Mouse (Mus musculus): Measurements from ENCODE around the gene Uck2. TPM values are rescaled to one million over a fixed set of nuclear protein-coding genes. Genes with fewer than 3 reads are reported as not detected.

The Uck2 gene
- polyA plus RNA-seq, 1 experiment from 2014 or later, result 10.8 TPM

DNA sequence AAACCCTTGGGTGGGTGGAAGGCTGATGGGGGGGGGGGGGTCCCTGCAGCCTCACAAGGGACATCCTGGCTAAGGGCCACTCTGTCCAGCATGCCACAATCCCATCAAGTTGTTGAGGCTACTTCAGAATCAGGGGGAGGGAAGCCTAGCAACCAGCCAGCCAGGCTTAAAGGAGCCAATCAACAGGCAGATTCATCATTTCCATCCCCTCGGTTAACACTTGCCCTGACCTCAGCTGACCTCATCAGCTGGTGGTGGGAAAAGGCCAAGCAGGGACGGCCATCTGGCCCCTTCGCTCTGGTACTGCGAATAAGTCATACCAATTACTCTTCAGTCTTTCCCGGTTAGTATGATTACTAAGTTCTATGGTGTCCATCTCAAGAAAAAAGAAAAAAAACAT lies 44.8 kb downstream of the Uck2 start:
- TF ChIP-seq CTCF (IDR thresholded peaks at IDR 0.05; ENCODE audit: low read depth), result no peak
- H3K4me1 ChIP-seq (replicated peaks; ENCODE audit: control insufficient read depth, insufficient read depth, low read length), result no peaks in the 10 kb centered on the region
- 67% methylated on average over 5 of the region's 5 CpGs for WGBS

GRCm38 (mm10) chr1:167239916-167240315 lies 45.2 kb downstream of the Uck2 start:
- no peak overlapping the region for H3K27ac ChIP-seq (ENCODE audit: low read depth, low read length)
- H3K4me2 ChIP-seq (replicated peaks; ENCODE audit: low read depth), result no peak overlapping the region
- H3K4me1 ChIP-seq (replicated peaks; ENCODE audit: control insufficient read depth, insufficient read depth, low read length), result no peaks in the 10 kb centered on the region
- H3K36me3 ChIP-seq (ENCODE audit: control insufficient read depth, insufficient read depth), result peaks cover 4% of the 10 kb centered on the region; the same call in 1 of the 2 replicates
- no peaks in the 10 kb centered on the region for H3K27me3 ChIP-seq (replicated peaks; ENCODE audit: control insufficient read depth, insufficient read depth, low read length)
- WGBS, result 83% methylated on average over 12 of the region's 12 CpGs
- no peak for ATAC-seq
- H3K9me3 ChIP-seq (ENCODE audit: control insufficient read depth), result no peaks in the 10 kb centered on the region
- TF ChIP-seq CTCF (IDR thresholded peaks at IDR 0.05; ENCODE audit: low read depth), result no peak
- no peak overlapping the region for H3K4me3 ChIP-seq (ENCODE audit: low read depth, low read length)
- H3K9ac ChIP-seq (ENCODE audit: low read depth, low read length), result no peak overlapping the region

More for the DNA sequence above, 44.8 kb downstream of the Uck2 start:
- Histone ChIP-seq H3K9me3 (ENCODE audit: control insufficient read depth) (no peaks in the 10 kb centered on the region), H3K27ac (ENCODE audit: low read depth, low read length) (no peak overlapping the region), H3K9ac (ENCODE audit: low read depth, low read length) (no peak overlapping the region), H3K4me3 (ENCODE audit: low read depth, low read length) (no peak overlapping the region), H3K36me3 (ENCODE audit: control insufficient read depth, insufficient read depth) (no peaks in the 10 kb centered on the region; the same call in 1 of the 2 replicates), H3K27me3 (replicated peaks; ENCODE audit: control insufficient read depth, insufficient read depth, low read length) (no peaks in the 10 kb centered on the region), H3K4me2 (replicated peaks; ENCODE audit: low read depth) (no peak overlapping the region)
- no peak for ATAC-seq

DNA sequence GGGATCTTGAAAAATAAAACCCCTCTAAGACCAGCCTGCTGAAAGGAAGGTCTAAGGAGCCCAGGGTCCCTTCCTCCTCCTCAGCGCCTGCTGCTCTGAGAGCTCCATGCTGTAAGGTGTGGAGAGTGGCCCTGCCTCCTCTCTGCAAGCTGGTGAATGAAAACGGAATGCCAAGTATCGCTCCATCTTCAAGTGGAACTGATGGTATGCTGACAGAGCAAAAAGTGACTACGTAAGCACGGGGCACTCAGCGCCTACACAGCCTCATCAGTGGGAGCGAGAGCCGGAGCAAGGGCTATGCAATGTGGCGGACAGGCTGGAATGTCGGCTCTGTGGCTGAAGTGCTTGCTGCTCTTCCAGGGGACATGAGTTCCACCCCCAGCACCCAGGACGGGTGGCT lies 47.3 kb downstream of the Uck2 start:
- no peaks in the 10 kb centered on the region for H3K4me1 ChIP-seq (replicated peaks; ENCODE audit: control insufficient read depth, insufficient read depth, low read length)
- H3K9me3 ChIP-seq (ENCODE audit: control insufficient read depth), result no peaks in the 10 kb centered on the region
- 83% methylated on average over 11 of the region's 11 CpGs for WGBS
- no peak overlapping the region for H3K9ac ChIP-seq (ENCODE audit: low read depth, low read length)
- H3K36me3 ChIP-seq (ENCODE audit: control insufficient read depth, insufficient read depth), result peaks cover 9% of the 10 kb centered on the region; the same call in 1 of the 2 replicates
- H3K27me3 ChIP-seq (replicated peaks; ENCODE audit: control insufficient read depth, insufficient read depth, low read length), result no peaks in the 10 kb centered on the region
- no peak overlapping the region for H3K27ac ChIP-seq (ENCODE audit: low read depth, low read length)
- no peak for TF ChIP-seq CTCF (IDR thresholded peaks at IDR 0.05; ENCODE audit: low read depth)
- no peak overlapping the region for H3K4me2 ChIP-seq (replicated peaks; ENCODE audit: low read depth)
- no peak overlapping the region for H3K4me3 ChIP-seq (ENCODE audit: low read depth, low read length)
- ATAC-seq, result no peak

- ATAC-seq, result no peak
- H3K27ac ChIP-seq (ENCODE audit: low read depth, low read length), result no peak overlapping the region
- no peaks in the 10 kb centered on the region for H3K27me3 ChIP-seq (replicated peaks; ENCODE audit: control insufficient read depth, insufficient read depth, low read length)
- H3K4me3 ChIP-seq (ENCODE audit: low read depth, low read length), result no peak overlapping the region
- WGBS, result 58% methylated on average over 8 of the region's 8 CpGs
- H3K9me3 ChIP-seq (ENCODE audit: control insufficient read depth), result no peaks in the 10 kb centered on the region
- no peak overlapping the region for H3K4me2 ChIP-seq (replicated peaks; ENCODE audit: low read depth)
- H3K9ac ChIP-seq (ENCODE audit: low read depth, low read length), result no peak overlapping the region
- H3K4me1 ChIP-seq (replicated peaks; ENCODE audit: control insufficient read depth, insufficient read depth, low read length), result no peaks in the 10 kb centered on the region
- H3K36me3 ChIP-seq (ENCODE audit: control insufficient read depth, insufficient read depth), result peaks cover 9% of the 10 kb centered on the region; the same call in 1 of the 2 replicates
- no peak for TF ChIP-seq CTCF (IDR thresholded peaks at IDR 0.05; ENCODE audit: low read depth)
Observed at GRCm38 (mm10) chr1:167236790-167237189, 48.3 kb downstream of the Uck2 start.

- Histone ChIP-seq H3K9ac (ENCODE audit: low read depth, low read length) (no peak overlapping the region), H3K9me3 (ENCODE audit: control insufficient read depth) (no peaks in the 10 kb centered on the region), H3K27me3 (replicated peaks; ENCODE audit: control insufficient read depth, insufficient read depth, low read length) (no peaks in the 10 kb centered on the region), H3K4me1 (replicated peaks; ENCODE audit: control insufficient read depth, insufficient read depth, low read length) (no peaks in the 10 kb centered on the region), H3K27ac (ENCODE audit: low read depth, low read length) (no peak overlapping the region), H3K36me3 (ENCODE audit: control insufficient read depth, insufficient read depth) (peaks cover 9% of the 10 kb centered on the region; the same call in 1 of the 2 replicates), H3K4me2 (replicated peaks; ENCODE audit: low read depth) (no peak overlapping the region), H3K4me3 (ENCODE audit: low read depth, low read length) (no peak overlapping the region)
- no peak for TF ChIP-seq CTCF (IDR thresholded peaks at IDR 0.05; ENCODE audit: low read depth)
- 92% methylated on average over 10 of the region's 10 CpGs for WGBS
- ATAC-seq, result no peak
Observed at GRCm38 (mm10) chr1:167234344-167234743, 50.8 kb downstream of the Uck2 start.

- no peak overlapping the region for H3K4me2 ChIP-seq (replicated peaks; ENCODE audit: low read depth)
- H3K27me3 ChIP-seq (replicated peaks; ENCODE audit: control insufficient read depth, insufficient read depth, low read length), result no peaks in the 10 kb centered on the region
- no peak overlapping the region for H3K4me3 ChIP-seq (ENCODE audit: low read depth, low read length)
- 88% methylated on average over 7 of the region's 7 CpGs for WGBS
- H3K27ac ChIP-seq (ENCODE audit: low read depth, low read length), result no peak overlapping the region
- no peak overlapping the region for H3K9ac ChIP-seq (ENCODE audit: low read depth, low read length)
- no peak for TF ChIP-seq CTCF (IDR thresholded peaks at IDR 0.05; ENCODE audit: low read depth)
- no peaks in the 10 kb centered on the region for H3K4me1 ChIP-seq (replicated peaks; ENCODE audit: control insufficient read depth, insufficient read depth, low read length)
- no peaks in the 10 kb centered on the region for H3K9me3 ChIP-seq (ENCODE audit: control insufficient read depth)
- peaks cover 9% of the 10 kb centered on the region; the same call in 1 of the 2 replicates for H3K36me3 ChIP-seq (ENCODE audit: control insufficient read depth, insufficient read depth)
- no peak for ATAC-seq
Observed at GRCm38 (mm10) chr1:167232918-167233317, 52.2 kb downstream of the Uck2 start.

Data from intestine, postnatal 0 days (tissue).